ENCODE assay signal across 8 mouse cellular contexts in the genomic region with DNA sequence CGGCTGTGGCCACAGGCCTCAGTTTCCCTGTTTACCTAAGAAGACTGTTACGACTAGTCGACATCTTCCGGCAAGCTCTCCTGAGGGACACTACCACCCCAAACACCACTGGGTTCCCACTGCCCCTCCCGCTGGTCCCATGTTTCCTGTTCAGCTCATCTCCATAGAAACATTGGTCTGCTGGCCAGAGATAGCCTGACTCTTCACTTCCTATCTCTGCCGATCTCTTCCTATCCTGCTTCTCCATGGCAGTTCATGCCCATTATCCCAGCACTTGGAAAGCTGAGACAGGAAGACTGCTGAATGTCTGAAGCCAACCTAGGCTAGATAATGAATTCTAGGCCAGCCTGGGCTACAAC. TPM values are rescaled to one million over a fixed set of nuclear protein-coding genes. Genes with fewer than 3 reads are reported as not detected.
DNase-seq lines count a peak whose midpoint lies in the region; ATAC-seq and TF ChIP-seq lines count a peak whose summit lies in the region.

No protein-coding gene starts in this region.

- WGBS in hindbrain, postnatal 0 days: 74% methylated on average over 6 of the region's 6 CpGs

- no peaks in the 10 kb centered on the region for H3K9me3 ChIP-seq in hindbrain, postnatal 0 days (ENCODE audit: low read length)

- 0 out of 2 replicates have a peak overlapping the region, but pooled peaks have one; percentile 1 for H3K4me3 ChIP-seq in cortical plate, adult 2 months (ENCODE audit: insufficient read depth, low read length)
- H3K4me3 ChIP-seq in hindbrain, postnatal 0 days (ENCODE audit: low read length): no peak overlapping the region

- intact Hi-C loops in heart, postnatal 25 days (cut with DNase I): no loop called here

- DNase-seq in heart, adult 11 months: peak; percentile 97
- no peak for DNase-seq in heart, postnatal 25 days (ENCODE audit: low spot score)
- DNase-seq in hindbrain, postnatal 0 days (ENCODE audit: low spot score): no peak
- peak; percentile 74 for DNase-seq in lung, postnatal 25 days (ENCODE audit: low spot score)
- no peak for DNase-seq in yolk sac, embryonic 10.5 days (ENCODE audit: low spot score)
- no peak for DNase-seq in right cerebral cortex, postnatal 4 days
- DNase-seq in embryo, embryonic 10 days (ENCODE audit: low spot score): no peak

- H3K27me3 ChIP-seq in hindbrain, postnatal 0 days (ENCODE audit: insufficient read depth, low read length): no peaks in the 10 kb centered on the region

- peak overlapping the region; percentile 67 for H3K27ac ChIP-seq in cortical plate, adult 2 months (ENCODE audit: insufficient read depth, low read length)
- peak overlapping the region; percentile 74 for H3K27ac ChIP-seq in hindbrain, postnatal 0 days

- no peaks in the 10 kb centered on the region for H3K36me3 ChIP-seq in hindbrain, postnatal 0 days (ENCODE audit: insufficient read depth, low read length)

- TF ChIP-seq CTCF in cortical plate, adult 2 months (IDR thresholded peaks at IDR 0.05; ENCODE audit: extremely low read depth, insufficient read depth, low read length): no peak
- TF ChIP-seq CTCF in hindbrain, postnatal 0 days (IDR thresholded peaks at IDR 0.05; ENCODE audit: low read depth): no peak

- no peak overlapping the region for H3K4me2 ChIP-seq in hindbrain, postnatal 0 days (ENCODE audit: low read depth, low read length)

- no peak overlapping the region for H3K9ac ChIP-seq in hindbrain, postnatal 0 days (replicated peaks; ENCODE audit: low read length)

- ATAC-seq in hindbrain, postnatal 0 days: no peak

- TF ChIP-seq POLR2A in cortical plate, adult 2 months (IDR thresholded peaks at IDR 0.05; ENCODE audit: extremely low read depth, insufficient read depth, low read length): no peak

- peaks cover 33% of the 10 kb centered on the region for H3K4me1 ChIP-seq in cortical plate, adult 2 months (ENCODE audit: control insufficient read depth, insufficient read depth, low read length)
- peaks cover 39% of the 10 kb centered on the region for H3K4me1 ChIP-seq in hindbrain, postnatal 0 days (ENCODE audit: insufficient read depth, low read length)

RNA-seq across cellular contexts. Expression of a gene that starts 2.6 kb away (rescaled TPM):
- total RNA-seq in heart, postnatal 25 days (2021): not detected
- not detected in 2 replicates for polyA plus RNA-seq in cortical plate, adult 2 months (2012; rRNA removed)
- total RNA-seq in hindbrain, postnatal 0 days (2014; rRNA removed): not detected in 2 replicates
- polyA plus RNA-seq in hindbrain, postnatal 0 days (2015; fragmentation: Nextera tagmentation; extraction: Ambion mirVana): 0.08 TPM in 1 of 2 replicates, not detected in the other

RNA-seq across cellular contexts. Expression of a gene that starts 16.0 kb away (rescaled TPM):
- 1 to 10 TPM; 4.4 TPM for total RNA-seq in heart, postnatal 25 days (2021)
- 38.2 and 38.5 TPM in 2 replicates for polyA plus RNA-seq in cortical plate, adult 2 months (2012; rRNA removed)
- 54.9 and 78.4 TPM in 2 replicates for total RNA-seq in hindbrain, postnatal 0 days (2014; rRNA removed)
- polyA plus RNA-seq in hindbrain, postnatal 0 days (2015; fragmentation: Nextera tagmentation; extraction: Ambion mirVana): 167 and 171 TPM in 2 replicates

RNA-seq across cellular contexts. Expression of a gene that starts 21.1 kb away (rescaled TPM):
- not detected for total RNA-seq in heart, postnatal 25 days (2021)
- polyA plus RNA-seq in cortical plate, adult 2 months (2012; rRNA removed): 32.9 and 45.0 TPM in 2 replicates
- total RNA-seq in hindbrain, postnatal 0 days (2014; rRNA removed): 3.3 and 4.4 TPM in 2 replicates
- 0.75 and 0.93 TPM in 2 replicates for polyA plus RNA-seq in hindbrain, postnatal 0 days (2015; fragmentation: Nextera tagmentation; extraction: Ambion mirVana)

RNA-seq across cellular contexts. Expression of a gene that starts 27.5 kb away (rescaled TPM):
- 10 to 100 TPM; 37.7 to 46.9 TPM for total RNA-seq in heart, postnatal 25 days (2021)
- 550 and 668 TPM in 2 replicates for polyA plus RNA-seq in cortical plate, adult 2 months (2012; rRNA removed)
- total RNA-seq in hindbrain, postnatal 0 days (2014; rRNA removed): 150 and 163 TPM in 2 replicates
- polyA plus RNA-seq in hindbrain, postnatal 0 days (2015; fragmentation: Nextera tagmentation; extraction: Ambion mirVana): 40.7 and 41.2 TPM in 2 replicates

Comparison
In these comparisons a context has a peak if more than half of its experiments do, and no peak if none do; other contexts are left out.
1. DNase-seq: peak in heart, adult 11 months (single experiment) and lung, postnatal 25 days (single experiment); none in heart, postnatal 25 days (single experiment), hindbrain, postnatal 0 days (single experiment), yolk sac, embryonic 10.5 days (single experiment), right cerebral cortex, postnatal 4 days (single experiment) and embryo, embryonic 10 days (single experiment).
2. RNA of a gene that starts 16.0 kb away (total RNA-seq): 54.9 to 78.4 TPM in hindbrain, postnatal 0 days; 4.4 TPM in heart, postnatal 25 days; every median in the first group is over 10 times any median in the second.